Mouse (Mus musculus) thymus, postnatal 0 days (tissue): ENCODE measurements around the gene Ankrd13d. TPM values are rescaled to one million over a fixed set of nuclear protein-coding genes. Genes with fewer than 3 reads are reported as not detected.
A peak's percentile ranks its signal among the peaks of the same experiment; 100 is the strongest.

ENCODE experiments used
- DNase-seq: peaks from one replicate; pipeline ENCODE4 v3.0.0-alpha.2; 2015; ENCODE audit warnings: low spot score
- polyA plus RNA-seq: library from polyadenylated mRNA; unstranded; fragments of >200 nt; fragmentation: Nextera tagmentation; extraction: Ambion mirVana; gene quantifications from 2 replicates; pipeline ENCODE4 v1.2.1, GENCODE M21; 2015

Gene Ankrd13d
- 9.8 and 12.2 TPM in 2 replicates for polyA plus RNA-seq

- peak; percentile 91 for DNase-seq
Observed at GRCm38 (mm10) chr19:4282898-4283553, at the start of gene Ankrd13d. TSS of gene Ankrd13d (minus strand) at chr19:4283137.

GRCm38 (mm10) chr19:4332653-4333052 is 49.7 kb upstream of the Ankrd13d start:
- DNase-seq: peak; percentile 53

- no peak for DNase-seq
Observed at GRCm38 (mm10) chr19:4331273-4331672, 48.3 kb upstream of the Ankrd13d start.

- no peak for DNase-seq
Observed at GRCm38 (mm10) chr19:4330603-4331002, 47.7 kb upstream of the Ankrd13d start.

- no peak for DNase-seq
Observed at GRCm38 (mm10) chr19:4328737-4329304, 45.9 kb upstream of the Ankrd13d start.

GRCm38 (mm10) chr19:4326881-4327280 is 43.9 kb upstream of the Ankrd13d start:
- DNase-seq: no peak

- DNase-seq: no peak
Observed at GRCm38 (mm10) chr19:4326106-4326505, 43.2 kb upstream of the Ankrd13d start.

- no peak for DNase-seq
Observed at GRCm38 (mm10) chr19:4322134-4322533, 39.2 kb upstream of the Ankrd13d start.

GRCm38 (mm10) chr19:4321622-4322021 is 38.7 kb upstream of the Ankrd13d start:
- no peak for DNase-seq

GRCm38 (mm10) chr19:4319272-4319671 is 36.3 kb upstream of the Ankrd13d start:
- no peak for DNase-seq

GRCm38 (mm10) chr19:4317181-4317580 is 34.2 kb upstream of the Ankrd13d start:
- no peak for DNase-seq

GRCm38 (mm10) chr19:4315223-4315944 is 32.4 kb upstream of the Ankrd13d start:
- DNase-seq: no peak

- peak; percentile 80 for DNase-seq
Observed at GRCm38 (mm10) chr19:4309776-4310185, 26.8 kb upstream of the Ankrd13d start.

GRCm38 (mm10) chr19:4309302-4309701 is 26.4 kb upstream of the Ankrd13d start:
- DNase-seq: no peak

- DNase-seq: peak; percentile 76
Observed at GRCm38 (mm10) chr19:4306190-4306577, 23.2 kb upstream of the Ankrd13d start, which contains the start of gene Grk2. TSS of gene Grk2 (minus strand) at chr19:4306222.

- peak; percentile 41 for DNase-seq
Observed at GRCm38 (mm10) chr19:4305491-4306189, 22.7 kb upstream of the Ankrd13d start.

- peak; percentile 70 for DNase-seq
Observed at GRCm38 (mm10) chr19:4304871-4305321, 22.0 kb upstream of the Ankrd13d start.

GRCm38 (mm10) chr19:4304251-4304821 is 21.4 kb upstream of the Ankrd13d start:
- peak; percentile 57 for DNase-seq

- DNase-seq: no peak
Observed at GRCm38 (mm10) chr19:4303640-4303995, 20.7 kb upstream of the Ankrd13d start.

- DNase-seq: no peak
Observed at GRCm38 (mm10) chr19:4302936-4303639, 20.2 kb upstream of the Ankrd13d start.
